Mouse (Mus musculus) kidney, adult 2 months (tissue): ENCODE results near the gene Ccdc85b.

Experiments
- CTCF ChIP-seq: fragments of 200-500 bp; conservative IDR thresholded peaks from 2 replicates; pipeline ENCODE4 v1.5.1; 2011; ENCODE audit warnings: low read depth, mild to moderate bottlenecking, control low read depth, low read length, moderate library complexity, mixed read lengths; ENCODE audit not compliant: insufficient read depth, insufficient read length
- POLR2A ChIP-seq: fragments of 200-500 bp; IDR thresholded peaks from one replicate; pipeline ENCODE4 v1.6.1; 2011; ENCODE audit warnings: low read depth, low read length, control low read depth

GRCm38 (mm10) chr19:5411961-5412360 is 45.7 kb downstream of the Ccdc85b start:
- TF ChIP-seq CTCF, result no peak
- TF ChIP-seq POLR2A, result no peak
